19 mouse cellular contexts compared by ENCODE assay signal in genomic region chr5:133142401-133143115, GRCm38 (mm10).
DNase-seq lines count a peak whose midpoint lies in the region; ATAC-seq and TF ChIP-seq lines count a peak whose summit lies in the region.
"Had no signal": no experiment of that assay in that cellular context is flagged by ENCODE, and none has a peak within 500 bp of the region (broad histone marks: within the 10 kb centered on the region; RNA-seq: fewer than 3 reads in every experiment).

No protein-coding gene starts in this region.

- intact Hi-C loops in gastrocnemius, adult 2 months (cut with DNase I), result no loop called here

- peak; percentile 32 for DNase-seq in embryo, embryonic 11 days
- DNase-seq in embryo, embryonic 10 days (ENCODE audit: low spot score), result no peak
- peak; percentile 46 for DNase-seq in lung, postnatal 0 days (ENCODE audit: low spot score)
- no peak for DNase-seq in lung, postnatal 14 days
- peak; percentile 47 for DNase-seq in brain, embryonic 14.5 days (ENCODE audit: low read depth)
- no peak for DNase-seq in gastrocnemius, adult 2 months
- DNase-seq in layer of hippocampus, adult 9-10 months (ENCODE audit: low spot score), result no peak
- DNase-seq: cerebellum, adult 9-11 months; heart, adult 2 months; left cerebral cortex, postnatal 4 days; spleen, adult 18-20 months; thymus, adult 2 months had no signal

- no peak for TF ChIP-seq CTCF in lung, postnatal 0 days (IDR thresholded peaks at IDR 0.05)
- TF ChIP-seq CTCF in brain, embryonic 14.5 days (IDR thresholded peaks at IDR 0.05; ENCODE audit: borderline replicate concordance, extremely low read depth, insufficient read depth, insufficient read length), result no peak
- TF ChIP-seq CTCF in gastrocnemius, adult 2 months (IDR thresholded peaks at IDR 0.05), result no peak

- WGBS in lung, postnatal 0 days, result 28% methylated on average over 11 of the region's 11 CpGs

- TF ChIP-seq EP300 in lung, postnatal 0 days (IDR thresholded peaks at IDR 0.05), result no peak

- no peak overlapping the region for H3K27ac ChIP-seq in lung, postnatal 0 days (ENCODE audit: low read length)
- no peak overlapping the region for H3K27ac ChIP-seq in gastrocnemius, adult 2 months
- H3K27ac ChIP-seq: embryonic facial prominence, embryonic 10.5 days; heart, adult 2 months; hindbrain, embryonic 12.5 days; intestine, embryonic 15.5 days; liver, embryonic 14.5 days had no signal

- no peak overlapping the region for H3K4me3 ChIP-seq in lung, postnatal 0 days (ENCODE audit: low read depth, low read length)
- H3K4me3 ChIP-seq in gastrocnemius, adult 2 months, result no peak overlapping the region
- H3K4me3 ChIP-seq: embryonic facial prominence, embryonic 10.5 days; heart, adult 2 months; hindbrain, embryonic 12.5 days; intestine, embryonic 15.5 days had no signal

- peak; percentile 30; the same call in 1 of the 2 replicates for ATAC-seq in lung, postnatal 0 days
- ATAC-seq in megakaryocyte progenitor cell, adult 5-6 weeks (replicated peaks; ENCODE audit: poor library complexity), result peak; percentile 85
- ATAC-seq: forebrain, embryonic 14.5 days; intestine, embryonic 15.5 days had no signal

- H3K27me3 ChIP-seq in lung, postnatal 0 days (replicated peaks; ENCODE audit: insufficient read depth, low read length), result no peaks in the 10 kb centered on the region
- H3K27me3 ChIP-seq: hindbrain, embryonic 12.5 days; intestine, embryonic 15.5 days had no signal

- H3K4me2 ChIP-seq in lung, postnatal 0 days (replicated peaks; ENCODE audit: low read depth, low read length), result peak overlapping the region; percentile 30; the same call in 1 of the 2 replicates
- H3K4me2 ChIP-seq: hindbrain, embryonic 12.5 days; intestine, embryonic 15.5 days; midbrain, embryonic 11.5 days had no signal

- no peak for TF ChIP-seq POLR2A in brain, embryonic 14.5 days (IDR thresholded peaks at IDR 0.05; ENCODE audit: borderline replicate concordance, extremely low read depth, insufficient read depth, insufficient read length, poor library complexity, severe bottlenecking)

- H3K4me1 ChIP-seq in lung, postnatal 0 days (ENCODE audit: insufficient read depth, low read depth, low read length), result no peaks in the 10 kb centered on the region
- H3K4me1 ChIP-seq: embryonic facial prominence, embryonic 10.5 days; hindbrain, embryonic 12.5 days; intestine, embryonic 15.5 days had no signal

- no peaks in the 10 kb centered on the region for H3K9me3 ChIP-seq in lung, postnatal 0 days (ENCODE audit: low read length)
- H3K9me3 ChIP-seq: embryonic facial prominence, embryonic 10.5 days; hindbrain, embryonic 12.5 days; intestine, embryonic 15.5 days had no signal

- no peaks in the 10 kb centered on the region for H3K36me3 ChIP-seq in lung, postnatal 0 days (ENCODE audit: insufficient read depth, low read length)
- H3K36me3 ChIP-seq: embryonic facial prominence, embryonic 10.5 days; hindbrain, embryonic 12.5 days; intestine, embryonic 15.5 days had no signal

- H3K9ac ChIP-seq in lung, postnatal 0 days (replicated peaks; ENCODE audit: low read depth), result no peak overlapping the region
- H3K9ac ChIP-seq: hindbrain, embryonic 12.5 days; intestine, embryonic 15.5 days; liver, embryonic 14.5 days had no signal

Comparison
In these comparisons a context has a peak if more than half of its experiments do, and no peak if none do; other contexts are left out.
1. DNase-seq: peak in embryo, embryonic 11 days (single experiment), lung, postnatal 0 days (single experiment) and brain, embryonic 14.5 days (single experiment); none in embryo, embryonic 10 days (single experiment), lung, postnatal 14 days (single experiment), gastrocnemius, adult 2 months (single experiment) and layer of hippocampus, adult 9-10 months (single experiment).